Mouse (Mus musculus): Measurements from ENCODE around the gene Lyst. TPM values are rescaled to one million over a fixed set of nuclear protein-coding genes. Genes with fewer than 3 reads are reported as not detected.

The Lyst gene
- polyA plus RNA-seq, 1 experiment from 2014 or later: 4.2 TPM

DNA sequence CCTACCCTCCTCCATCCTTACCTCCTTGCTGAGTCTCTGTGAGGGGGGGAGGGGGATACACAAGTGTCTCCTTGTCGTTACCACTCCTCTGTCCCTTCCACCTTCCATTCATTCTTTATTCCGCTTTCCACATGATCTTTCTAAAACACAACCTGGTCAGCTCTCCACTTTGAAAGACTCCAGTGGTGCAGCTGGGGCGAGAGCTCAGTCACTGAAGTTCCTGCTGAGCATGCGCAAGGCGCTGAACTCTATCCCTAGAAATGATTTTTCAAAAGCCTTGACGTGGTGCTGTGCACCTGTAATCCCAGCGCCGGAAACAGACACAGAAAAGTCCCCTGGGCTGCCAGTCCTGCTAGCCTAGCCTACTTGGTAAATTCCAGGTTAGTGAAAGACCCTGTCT is 15.1 kb upstream of the Lyst start:
- no peak overlapping the region for H3K4me2 ChIP-seq (replicated peaks)
- H3K4me3 ChIP-seq: no peak overlapping the region
- H3K9ac ChIP-seq: no peak overlapping the region
- H3K9me3 ChIP-seq: no peaks in the 10 kb centered on the region
- H3K36me3 ChIP-seq: no peaks in the 10 kb centered on the region
- H3K27ac ChIP-seq: no peak overlapping the region
- no peaks in the 10 kb centered on the region for H3K27me3 ChIP-seq
- ATAC-seq (ENCODE audit: insufficient number of reproducible peaks, insufficient read depth, low FRiP score, low TSS enrichment): no peak
- H3K4me1 ChIP-seq: 0 out of 2 replicates have a peak, but pooled peaks cover 3% of the 10 kb centered on the region
- WGBS: 77% methylated on average over 8 of the region's 8 CpGs

DNA sequence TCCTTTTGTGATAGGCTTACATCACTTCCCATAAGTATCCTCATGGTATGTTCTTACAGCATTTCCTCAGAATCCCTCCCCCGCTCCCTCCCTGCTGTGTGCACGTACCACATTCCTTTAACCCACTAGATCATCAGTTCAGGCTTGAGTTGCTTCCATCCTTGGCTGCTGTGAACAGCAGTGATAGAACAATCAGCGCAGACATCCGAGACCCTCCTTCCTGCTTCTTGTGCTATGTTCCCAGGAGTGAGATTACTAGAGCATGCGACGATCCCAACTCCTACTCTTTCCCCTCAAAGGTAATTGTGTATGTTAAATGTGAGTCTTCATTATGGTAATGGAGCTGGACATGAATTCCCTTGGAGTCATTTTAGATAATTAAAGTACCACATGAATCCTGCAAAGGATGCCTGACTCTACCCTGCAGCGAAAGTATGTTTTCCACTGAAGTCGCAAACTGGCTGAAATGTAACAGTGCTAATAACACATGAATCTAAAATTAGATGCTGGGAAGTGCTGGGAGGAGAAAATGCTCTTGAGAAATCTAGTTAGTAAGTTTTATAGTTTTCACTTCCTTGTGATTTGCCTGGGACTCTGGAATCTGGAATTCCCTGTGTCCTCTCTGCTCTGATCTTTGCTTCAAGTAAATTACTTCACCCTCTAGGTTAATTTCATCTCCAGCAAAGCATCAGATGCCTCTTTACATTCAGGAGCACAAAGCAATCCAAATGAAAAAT is 13.6 kb upstream of the Lyst start:
- no peaks in the 10 kb centered on the region for H3K9me3 ChIP-seq

DNA sequence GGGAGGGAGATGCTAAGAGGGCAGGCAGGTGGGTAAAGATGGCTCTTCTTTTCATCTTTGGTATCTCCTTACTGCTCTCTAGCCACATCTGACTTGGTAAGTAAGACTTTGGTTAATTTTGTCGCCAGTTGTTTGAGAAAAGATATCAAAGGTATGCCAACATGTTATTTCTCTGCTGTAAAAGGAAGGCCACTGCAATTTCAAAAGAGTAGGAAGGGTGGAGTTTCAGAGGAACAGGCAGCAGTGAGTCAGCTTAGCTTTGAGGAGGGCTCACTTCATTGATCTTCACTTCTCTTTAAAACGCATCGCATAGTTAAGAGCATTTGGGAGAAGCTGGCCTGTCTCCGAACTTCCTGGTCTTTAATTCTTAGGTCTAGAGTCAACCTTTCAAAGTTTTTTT is 8.2 kb upstream of the Lyst start:
- no peaks in the 10 kb centered on the region for H3K4me1 ChIP-seq
- H3K27ac ChIP-seq: no peak overlapping the region
- no peaks in the 10 kb centered on the region for H3K36me3 ChIP-seq
- H3K4me2 ChIP-seq (replicated peaks): no peak overlapping the region
- H3K9me3 ChIP-seq: no peaks in the 10 kb centered on the region
- no peaks in the 10 kb centered on the region for H3K27me3 ChIP-seq
- no peak overlapping the region for H3K4me3 ChIP-seq
- WGBS: 71% methylated on average over 4 of the region's 4 CpGs
- H3K9ac ChIP-seq: no peak overlapping the region
- no peak for ATAC-seq (ENCODE audit: insufficient number of reproducible peaks, insufficient read depth, low FRiP score, low TSS enrichment)

More for the DNA sequence above, 13.6 kb upstream of the Lyst start:
- Histone ChIP-seq H3K27me3 (no peaks in the 10 kb centered on the region), H3K9ac (no peak overlapping the region), H3K4me1 (0 out of 2 replicates have a peak, but pooled peaks cover 3% of the 10 kb centered on the region), H3K4me3 (no peak overlapping the region), H3K27ac (no peak overlapping the region), H3K36me3 (no peaks in the 10 kb centered on the region), H3K4me2 (replicated peaks) (no peak overlapping the region)
- ATAC-seq (ENCODE audit: insufficient number of reproducible peaks, insufficient read depth, low FRiP score, low TSS enrichment): peak; percentile 73
- 27% methylated on average over 8 of the region's 8 CpGs for WGBS

DNA sequence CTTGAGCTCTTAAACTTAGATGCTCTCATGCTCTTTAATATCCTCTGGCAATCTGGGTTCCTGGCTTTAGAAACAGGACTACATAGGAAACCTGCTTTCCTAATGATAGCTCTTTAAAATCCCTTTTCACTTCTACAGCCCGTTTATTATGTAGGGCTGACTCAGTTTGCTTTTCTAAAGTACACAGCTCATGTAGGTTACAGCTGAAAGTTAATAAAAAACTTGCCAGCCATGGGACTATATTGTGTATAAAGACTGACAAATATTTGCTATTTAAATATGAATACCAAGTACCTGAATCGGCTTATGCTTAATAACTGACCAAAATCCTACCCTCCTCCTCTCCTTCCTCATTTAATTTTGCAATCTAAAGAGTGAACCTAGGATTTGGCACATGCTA is 6.7 kb upstream of the Lyst start:
- H3K9me3 ChIP-seq: no peaks in the 10 kb centered on the region
- H3K4me3 ChIP-seq: no peak overlapping the region
- no peak for ATAC-seq (ENCODE audit: insufficient number of reproducible peaks, insufficient read depth, low FRiP score, low TSS enrichment)
- no peaks in the 10 kb centered on the region for H3K27me3 ChIP-seq
- no peak overlapping the region for H3K27ac ChIP-seq
- no peaks in the 10 kb centered on the region for H3K4me1 ChIP-seq
- WGBS: 77% methylated on average over 2 of the region's 2 CpGs
- no peaks in the 10 kb centered on the region for H3K36me3 ChIP-seq
- no peak overlapping the region for H3K9ac ChIP-seq
- no peak overlapping the region for H3K4me2 ChIP-seq (replicated peaks)

DNA sequence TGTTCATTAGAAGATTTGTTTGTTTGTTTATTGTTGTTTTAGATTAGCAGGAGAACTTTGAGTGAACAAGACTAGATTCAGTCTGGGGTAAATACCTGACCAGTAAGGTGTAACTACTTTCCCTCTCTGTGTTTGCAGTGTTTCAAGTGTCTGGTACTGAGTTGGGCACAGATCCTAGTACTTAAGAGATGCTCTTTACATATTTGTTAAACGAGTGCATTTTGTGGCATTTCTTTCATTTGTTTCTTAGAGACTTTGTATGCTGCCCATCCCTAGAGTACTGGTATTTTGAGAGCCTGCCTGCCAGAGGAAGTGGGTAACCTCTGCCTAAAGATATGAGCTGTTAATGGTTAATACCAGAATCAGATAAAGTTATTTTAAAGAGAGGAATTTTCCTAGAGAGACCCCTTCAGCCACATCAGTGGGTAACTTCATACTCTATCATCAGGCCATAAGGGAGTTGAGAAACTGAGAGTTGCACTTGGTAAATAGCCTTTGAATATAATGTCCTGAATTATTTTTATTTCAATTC is 2.5 kb upstream of the Lyst start:
- no peak overlapping the region for H3K4me2 ChIP-seq (replicated peaks)
- no peaks in the 10 kb centered on the region for H3K27me3 ChIP-seq
- no peak overlapping the region for H3K4me3 ChIP-seq
- no peaks in the 10 kb centered on the region for H3K9me3 ChIP-seq
- no peak overlapping the region for H3K27ac ChIP-seq
- no peaks in the 10 kb centered on the region for H3K36me3 ChIP-seq
- 81% methylated on average over 1 of the region's 1 CpGs for WGBS
- ATAC-seq (ENCODE audit: insufficient number of reproducible peaks, insufficient read depth, low FRiP score, low TSS enrichment): no peak
- no peak overlapping the region for H3K9ac ChIP-seq
- H3K4me1 ChIP-seq: no peaks in the 10 kb centered on the region

DNA sequence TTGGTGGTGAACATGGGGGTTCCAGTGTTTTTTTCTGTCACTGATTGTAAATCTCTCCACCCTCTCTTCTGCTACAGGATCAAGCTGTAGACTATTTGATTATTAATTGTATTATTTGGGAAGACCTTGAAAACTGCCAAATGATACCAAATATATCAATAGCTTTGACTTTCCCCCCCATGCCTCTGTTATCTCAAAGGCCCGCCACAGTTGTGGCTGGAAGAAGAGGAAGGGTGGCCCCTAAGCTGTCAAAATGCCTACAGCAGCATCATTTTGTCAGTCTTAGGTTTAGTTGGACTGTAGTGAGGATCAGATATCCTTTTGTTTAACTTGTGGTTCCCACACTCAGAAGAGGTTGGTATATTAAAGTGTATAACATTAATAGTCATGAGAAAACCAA is 1.7 kb upstream of the Lyst start:
- H3K27ac ChIP-seq: no peak overlapping the region
- no peaks in the 10 kb centered on the region for H3K9me3 ChIP-seq
- no peak overlapping the region for H3K9ac ChIP-seq
- WGBS: 89% methylated on average over 1 of the region's 1 CpGs
- H3K4me3 ChIP-seq: no peak overlapping the region
- H3K36me3 ChIP-seq: no peaks in the 10 kb centered on the region
- no peak overlapping the region for H3K4me2 ChIP-seq (replicated peaks)
- no peaks in the 10 kb centered on the region for H3K4me1 ChIP-seq
- ATAC-seq (ENCODE audit: insufficient number of reproducible peaks, insufficient read depth, low FRiP score, low TSS enrichment): no peak
- H3K27me3 ChIP-seq: no peaks in the 10 kb centered on the region

DNA sequence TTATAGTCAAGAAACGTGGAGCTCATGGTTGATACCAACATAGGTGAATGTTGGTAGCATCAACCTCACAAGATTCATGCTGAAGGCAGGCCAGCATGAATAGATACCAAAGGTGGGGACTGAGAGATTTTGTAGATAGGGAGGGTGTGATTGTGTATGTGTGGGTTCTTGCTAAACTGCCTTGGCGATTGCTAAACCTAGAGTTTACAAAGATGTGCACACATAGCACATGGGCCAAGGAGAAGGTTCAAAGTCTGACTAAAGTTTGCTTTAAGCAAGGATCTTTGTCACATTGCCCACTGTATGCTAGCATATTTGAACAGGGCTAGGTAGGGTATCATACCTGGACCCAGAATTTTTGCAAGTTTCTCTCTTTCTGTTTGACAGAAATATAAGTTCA is 1.2 kb upstream of the Lyst start:
- H3K36me3 ChIP-seq: no peaks in the 10 kb centered on the region
- no peak overlapping the region for H3K4me3 ChIP-seq
- WGBS: 87% methylated on average over 2 of the region's 2 CpGs
- no peaks in the 10 kb centered on the region for H3K9me3 ChIP-seq
- H3K4me2 ChIP-seq (replicated peaks): no peak overlapping the region
- H3K4me1 ChIP-seq: no peaks in the 10 kb centered on the region
- H3K9ac ChIP-seq: no peak overlapping the region
- H3K27me3 ChIP-seq: no peaks in the 10 kb centered on the region
- ATAC-seq (ENCODE audit: insufficient number of reproducible peaks, insufficient read depth, low FRiP score, low TSS enrichment): no peak
- H3K27ac ChIP-seq: no peak overlapping the region

DNA sequence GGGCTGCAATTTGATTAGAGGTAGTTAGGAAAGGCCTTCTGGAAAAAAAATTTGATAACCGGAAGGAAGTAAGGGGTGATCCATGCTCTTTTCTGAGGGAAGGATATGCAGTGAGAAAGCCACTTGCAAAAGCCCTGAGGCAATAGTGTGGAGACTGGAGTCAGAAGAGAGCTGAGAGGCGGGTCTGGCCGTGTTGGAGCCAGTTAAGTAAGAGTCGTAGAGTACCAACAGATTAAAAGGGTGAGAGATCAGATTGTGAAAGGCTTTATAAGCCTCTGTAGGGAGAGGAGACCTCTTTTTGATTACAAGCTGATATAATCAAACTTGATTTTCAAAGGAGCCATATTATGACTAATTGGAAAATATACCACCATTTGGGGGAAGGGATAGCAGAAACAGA is 1.7 kb downstream of the Lyst start:
- ATAC-seq (ENCODE audit: insufficient number of reproducible peaks, insufficient read depth, low FRiP score, low TSS enrichment): no peak
- Histone ChIP-seq H3K27ac (no peak overlapping the region), H3K9ac (no peak overlapping the region), H3K4me2 (replicated peaks) (no peak overlapping the region), H3K4me3 (no peak overlapping the region), H3K4me1 (no peaks in the 10 kb centered on the region), H3K9me3 (no peaks in the 10 kb centered on the region), H3K36me3 (no peaks in the 10 kb centered on the region), H3K27me3 (no peaks in the 10 kb centered on the region)
- 38% methylated on average over 4 of the region's 4 CpGs for WGBS

DNA sequence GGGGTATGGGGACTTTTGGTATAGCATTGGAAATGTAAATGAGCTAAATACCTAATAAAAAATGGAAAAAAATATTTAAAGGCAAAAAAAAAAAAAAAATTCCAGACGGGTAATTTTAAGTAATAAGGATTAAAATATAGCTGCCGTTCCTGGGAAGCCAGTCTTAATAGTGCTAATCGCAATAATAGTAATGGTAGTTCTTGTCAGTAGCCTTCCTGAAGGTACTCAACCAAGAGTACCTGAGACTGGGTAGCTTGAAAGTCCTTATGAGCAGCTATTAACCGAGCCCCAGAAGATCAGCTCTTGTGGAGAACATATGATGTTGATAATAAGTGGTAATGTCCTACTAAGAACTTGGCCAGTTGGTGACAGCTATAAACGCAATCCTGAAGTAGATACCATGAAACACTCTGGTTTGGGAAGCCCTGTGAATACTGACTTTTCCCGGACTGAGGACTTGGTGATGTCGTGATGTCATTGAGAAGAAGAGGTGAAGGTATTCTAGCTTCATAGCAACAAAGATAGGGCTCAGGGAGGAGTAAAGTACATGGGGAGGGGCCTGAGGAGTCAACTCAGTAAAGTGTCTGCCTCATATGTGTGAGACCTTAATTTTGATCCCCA is 6.3 kb downstream of the Lyst start:
- Histone ChIP-seq H3K4me1 (no peaks in the 10 kb centered on the region), H3K9ac (no peak overlapping the region)
- WGBS: 93% methylated on average over 7 of the region's 7 CpGs

DNA sequence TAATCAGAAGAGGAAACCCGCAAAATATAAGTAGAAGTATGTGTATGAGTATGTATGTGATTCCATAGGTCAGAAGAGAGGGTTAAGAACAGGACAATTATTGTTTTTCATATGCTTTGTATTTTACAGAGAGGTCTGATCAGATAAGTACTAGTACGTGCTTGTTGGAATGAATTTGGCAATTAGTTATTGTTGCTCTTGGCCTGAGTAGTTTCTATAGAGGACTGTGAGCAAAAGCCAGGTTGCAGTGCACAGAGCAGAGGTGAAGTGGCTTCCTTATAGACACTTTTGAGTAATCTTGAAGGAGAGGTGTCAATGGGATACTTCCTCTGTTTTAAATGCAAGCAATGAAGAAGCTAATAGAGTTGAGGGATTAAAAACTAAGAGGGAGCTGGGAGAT is 7.7 kb downstream of the Lyst start:
- H3K9ac ChIP-seq: no peak overlapping the region
- H3K36me3 ChIP-seq: no peaks in the 10 kb centered on the region
- no peak overlapping the region for H3K4me3 ChIP-seq
- no peaks in the 10 kb centered on the region for H3K4me1 ChIP-seq
- H3K9me3 ChIP-seq: no peaks in the 10 kb centered on the region
- H3K27me3 ChIP-seq: no peaks in the 10 kb centered on the region
- H3K4me2 ChIP-seq (replicated peaks): no peak overlapping the region
- no peak overlapping the region for H3K27ac ChIP-seq
- ATAC-seq (ENCODE audit: insufficient number of reproducible peaks, insufficient read depth, low FRiP score, low TSS enrichment): no peak
- WGBS: 81% methylated on average over 2 of the region's 2 CpGs

More for the DNA sequence above, 6.3 kb downstream of the Lyst start:
- Histone ChIP-seq H3K36me3 (no peaks in the 10 kb centered on the region), H3K9me3 (no peaks in the 10 kb centered on the region), H3K4me3 (no peak overlapping the region), H3K27me3 (no peaks in the 10 kb centered on the region), H3K4me2 (replicated peaks) (no peak overlapping the region), H3K27ac (no peak overlapping the region)
- no peak for ATAC-seq (ENCODE audit: insufficient number of reproducible peaks, insufficient read depth, low FRiP score, low TSS enrichment)

DNA sequence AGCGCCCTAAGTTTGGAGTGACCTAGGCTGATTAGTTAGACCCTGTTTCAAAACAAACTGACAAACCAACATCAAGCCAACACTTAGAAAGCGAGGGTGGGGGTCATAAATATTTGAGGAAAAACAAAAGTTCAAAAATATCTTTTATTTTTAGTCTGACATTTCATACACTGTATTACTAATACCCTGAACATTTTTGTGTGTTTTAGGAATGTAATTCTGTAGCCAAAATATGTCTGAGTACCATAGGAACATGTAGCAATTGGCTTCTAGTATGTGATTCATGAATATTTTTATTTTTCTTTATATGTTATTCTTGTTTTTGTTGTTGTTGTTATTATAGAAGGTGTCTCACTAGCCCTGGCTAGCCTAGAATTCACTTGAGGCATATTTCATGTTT is 11.2 kb downstream of the Lyst start:
- no peak overlapping the region for H3K4me2 ChIP-seq (replicated peaks)
- H3K9me3 ChIP-seq: no peaks in the 10 kb centered on the region
- no peaks in the 10 kb centered on the region for H3K4me1 ChIP-seq
- H3K27ac ChIP-seq: no peak overlapping the region
- no peaks in the 10 kb centered on the region for H3K36me3 ChIP-seq
- no peaks in the 10 kb centered on the region for H3K27me3 ChIP-seq
- no peak overlapping the region for H3K4me3 ChIP-seq
- H3K9ac ChIP-seq: no peak overlapping the region
- WGBS: 90% methylated on average over 2 of the region's 2 CpGs
- no peak for ATAC-seq (ENCODE audit: insufficient number of reproducible peaks, insufficient read depth, low FRiP score, low TSS enrichment)

DNA sequence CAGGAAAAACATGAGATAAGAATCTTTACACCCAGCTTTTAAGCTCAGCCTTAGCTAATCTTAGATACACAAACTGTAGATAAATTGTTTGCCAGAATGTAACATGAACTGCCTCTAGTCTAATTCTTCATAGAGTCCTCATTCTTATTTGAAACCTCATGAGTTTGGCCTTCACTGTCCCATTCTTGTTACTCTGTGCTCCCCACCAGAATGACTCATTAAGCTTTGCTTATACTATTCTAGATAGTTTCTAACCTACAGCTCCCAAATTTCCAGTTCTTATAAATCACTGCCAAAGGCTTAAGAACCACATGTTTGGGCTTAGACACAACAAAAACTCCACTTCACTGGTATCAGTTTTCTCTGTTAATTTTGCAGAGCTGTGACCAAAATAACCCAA is 16.0 kb downstream of the Lyst start:
- Histone ChIP-seq H3K36me3 (no peaks in the 10 kb centered on the region), H3K4me2 (replicated peaks) (no peak overlapping the region), H3K9me3 (no peaks in the 10 kb centered on the region), H3K4me3 (no peak overlapping the region), H3K4me1 (no peaks in the 10 kb centered on the region), H3K27ac (no peak overlapping the region), H3K9ac (no peak overlapping the region), H3K27me3 (no peaks in the 10 kb centered on the region)
- ATAC-seq (ENCODE audit: insufficient number of reproducible peaks, insufficient read depth, low FRiP score, low TSS enrichment): no peak
